Mouse (Mus musculus) forebrain, embryonic 16.5 days (tissue): ENCODE data around the gene Rab25. TPM values are rescaled to one million over a fixed set of nuclear protein-coding genes. Genes with fewer than 3 reads are reported as not detected.

Source experiments
- ATAC-seq: fragments of 200-750 bp; cut with Nextera tagmentation; 2 replicates; pipeline ENCODE4 v1.8.0; 2017; ENCODE audit warnings: mild to moderate bottlenecking, moderate library complexity
- H3K27ac ChIP-seq: fragments of 300-500 bp; sonication (generic); 2 replicates; pipeline ENCODE4 v1.5.1; 2014; ENCODE audit warnings: low read length, control low read depth
- H3K27me3 ChIP-seq: fragments of 300-500 bp; sonication (generic); replicated peaks from 2 replicates; pipeline ENCODE4 v1.6.1; 2014; ENCODE audit warnings: low read length; ENCODE audit not compliant: control insufficient read depth, insufficient read depth
- H3K36me3 ChIP-seq: fragments of 300-500 bp; sonication (generic); 2 replicates; pipeline ENCODE4 v1.6.1; 2014; ENCODE audit not compliant: control insufficient read depth, insufficient read depth
- H3K4me1 ChIP-seq: fragments of 300-500 bp; sonication (generic); replicated peaks from 2 replicates; pipeline ENCODE4 v1.6.1; 2014; ENCODE audit warnings: low read length; ENCODE audit not compliant: control insufficient read depth, insufficient read depth
- H3K4me2 ChIP-seq: fragments of 300-500 bp; sonication (generic); 2 replicates; pipeline ENCODE4 v1.6.1; 2014; ENCODE audit warnings: mild to moderate bottlenecking, low read length, control low read depth
- H3K4me3 ChIP-seq: fragments of 300-500 bp; sonication (generic); replicated peaks from 2 replicates; pipeline ENCODE4 v1.5.1; 2014; ENCODE audit warnings: mild to moderate bottlenecking, low read length, control low read depth
- H3K9ac ChIP-seq: fragments of 300-500 bp; sonication (generic); replicated peaks from 2 replicates; pipeline ENCODE4 v1.6.1; 2014; ENCODE audit warnings: low read depth, low read length, control low read depth
- H3K9me3 ChIP-seq: fragments of 300-500 bp; sonication (generic); 2 replicates; pipeline ENCODE4 v1.6.1; 2016; ENCODE audit warnings: low read length; ENCODE audit not compliant: control insufficient read depth
- WGBS: fragments of 180-500 bp; shearing (Covaris S2); extraction: QIAGEN DNeasy Blood & Tissue Kit; methylation state at CpG from one replicate; pipeline ENCODE4 v1.1.7; 2014; 5-methylcytosine and 5-hydroxymethylcytosine counted together
- polyA plus RNA-seq: library from polyadenylated mRNA; unstranded; fragments of >200 nt; fragmentation: Nextera tagmentation; extraction: Ambion mirVana; gene quantifications from 2 replicates; pipeline ENCODE4 v1.2.1, GENCODE M21; 2015

Rab25 gene
- polyA plus RNA-seq, 1 experiment from 2014 or later: not detected

- Histone ChIP-seq H3K27me3 (no peaks in the 10 kb centered on the region), H3K27ac (no peak overlapping the region), H3K9me3 (no peaks in the 10 kb centered on the region), H3K4me3 (no peak overlapping the region), H3K4me1 (peaks cover 23% of the 10 kb centered on the region), H3K9ac (no peak overlapping the region), H3K36me3 (no peaks in the 10 kb centered on the region), H3K4me2 (no peak overlapping the region)
- 64% methylated on average over 20 of the region's 20 CpGs for WGBS
- ATAC-seq: no peak
Measured at GRCm38 (mm10) chr3:88544955-88545591, 3.0 kb downstream of the Rab25 start.

- Histone ChIP-seq H3K9me3 (no peaks in the 10 kb centered on the region), H3K27me3 (no peaks in the 10 kb centered on the region), H3K4me3 (no peak overlapping the region), H3K4me2 (no peak overlapping the region), H3K4me1 (peaks cover 27% of the 10 kb centered on the region), H3K9ac (no peak overlapping the region), H3K36me3 (no peaks in the 10 kb centered on the region), H3K27ac (no peak overlapping the region)
- no peak for ATAC-seq
- WGBS: 28% methylated on average over 5 of the region's 5 CpGs
Measured at GRCm38 (mm10) chr3:88544514-88544913, 3.6 kb downstream of the Rab25 start.

GRCm38 (mm10) chr3:88543651-88544410 lies 4.3 kb downstream of the Rab25 start:
- Histone ChIP-seq H3K9me3 (no peaks in the 10 kb centered on the region), H3K4me1 (peaks cover 32% of the 10 kb centered on the region), H3K9ac (no peak overlapping the region), H3K27ac (no peak overlapping the region), H3K4me2 (no peak overlapping the region), H3K4me3 (no peak overlapping the region), H3K27me3 (no peaks in the 10 kb centered on the region), H3K36me3 (0 out of 2 replicates have a peak, but pooled peaks cover under 1% of the 10 kb centered on the region)
- 82% methylated on average over 5 of the region's 5 CpGs for WGBS
- ATAC-seq: no peak

GRCm38 (mm10) chr3:88543174-88543573 lies 4.9 kb downstream of the Rab25 start:
- Histone ChIP-seq H3K9ac (no peak overlapping the region), H3K9me3 (no peaks in the 10 kb centered on the region), H3K27me3 (no peaks in the 10 kb centered on the region), H3K4me2 (no peak overlapping the region), H3K4me3 (no peak overlapping the region), H3K36me3 (0 out of 2 replicates have a peak, but pooled peaks cover 2% of the 10 kb centered on the region), H3K27ac (no peak overlapping the region), H3K4me1 (peaks cover 38% of the 10 kb centered on the region)
- 86% methylated on average over 8 of the region's 8 CpGs for WGBS
- no peak for ATAC-seq

GRCm38 (mm10) chr3:88542486-88542885 lies 5.6 kb downstream of the Rab25 start:
- H3K4me1 ChIP-seq: peaks cover 45% of the 10 kb centered on the region
- 71% methylated on average over 4 of the region's 4 CpGs for WGBS
- no peaks in the 10 kb centered on the region for H3K27me3 ChIP-seq
- no peak overlapping the region for H3K4me2 ChIP-seq
- no peak overlapping the region for H3K9ac ChIP-seq
- ATAC-seq: no peak
- H3K36me3 ChIP-seq: peaks cover 5% of the 10 kb centered on the region; the same call in 1 of the 2 replicates
- no peak overlapping the region for H3K4me3 ChIP-seq
- H3K27ac ChIP-seq: peak overlapping the region; percentile 54
- H3K9me3 ChIP-seq: no peaks in the 10 kb centered on the region

GRCm38 (mm10) chr3:88541622-88542401 lies 6.3 kb downstream of the Rab25 start:
- Histone ChIP-seq H3K4me3 (no peak overlapping the region), H3K27ac (peak overlapping the region; percentile 54), H3K9me3 (no peaks in the 10 kb centered on the region), H3K9ac (no peak overlapping the region), H3K4me1 (peaks cover 52% of the 10 kb centered on the region), H3K36me3 (peaks cover 10% of the 10 kb centered on the region), H3K27me3 (no peaks in the 10 kb centered on the region), H3K4me2 (no peak overlapping the region)
- peak; percentile 49 for ATAC-seq
- 39% methylated on average over 7 of the region's 7 CpGs for WGBS

- H3K4me1 ChIP-seq: peaks cover 69% of the 10 kb centered on the region
- no peak for ATAC-seq
- 50% methylated on average over 5 of the region's 5 CpGs for WGBS
Measured at GRCm38 (mm10) chr3:88540085-88540484, 8.0 kb downstream of the Rab25 start.

GRCm38 (mm10) chr3:88539397-88539796 lies 8.7 kb downstream of the Rab25 start:
- WGBS: 0% methylated on average over 3 of the region's 3 CpGs
- ATAC-seq: no peak
- Histone ChIP-seq H3K4me2 (no peak overlapping the region), H3K9ac (0 out of 2 replicates have a peak overlapping the region, but pooled peaks have one; percentile 27), H3K27me3 (no peaks in the 10 kb centered on the region), H3K4me1 (peaks cover 76% of the 10 kb centered on the region), H3K4me3 (no peak overlapping the region), H3K27ac (peak overlapping the region; percentile 53; the same call in 1 of the 2 replicates), H3K36me3 (peaks cover 15% of the 10 kb centered on the region), H3K9me3 (no peaks in the 10 kb centered on the region)

More at GRCm38 (mm10) chr3:88540085-88540484, 8.0 kb downstream of the Rab25 start:
- Histone ChIP-seq H3K27me3 (no peaks in the 10 kb centered on the region), H3K36me3 (peaks cover 15% of the 10 kb centered on the region), H3K4me3 (no peak overlapping the region), H3K4me2 (no peak overlapping the region), H3K27ac (peak overlapping the region; percentile 29), H3K9ac (no peak overlapping the region), H3K9me3 (no peaks in the 10 kb centered on the region)
